Mouse (Mus musculus): Measurements from ENCODE around the gene Klk1b8.
"Not testable (repeated sequence)": the region's sequence is repeated elsewhere in the genome, so short reads cannot be mapped to it uniquely, and the experiment has no call there.

The Klk1b8 gene

GRCm38 (mm10) chr7:43950364-43950763 is at the start of gene Klk1b8:
Gene Klk1b8, plus strand, starts transcription at chr7:43950664.
- DNase-seq = no peak

- peak; percentile 20 for DNase-seq
Observed at GRCm38 (mm10) chr7:43914821-43915220, 35.6 kb upstream of the Klk1b8 start.

- DNase-seq = no peak
Observed at GRCm38 (mm10) chr7:43918426-43918825, 32.0 kb upstream of the Klk1b8 start.

GRCm38 (mm10) chr7:43918871-43919270 is 31.6 kb upstream of the Klk1b8 start:
- no peak for DNase-seq

GRCm38 (mm10) chr7:43919559-43920451 is 30.7 kb upstream of the Klk1b8 start:
- DNase-seq = peak; percentile 82

- DNase-seq = no peak
Observed at GRCm38 (mm10) chr7:43920582-43920981, 29.9 kb upstream of the Klk1b8 start.

GRCm38 (mm10) chr7:43921087-43921486 is 29.4 kb upstream of the Klk1b8 start:
- no peak for DNase-seq

GRCm38 (mm10) chr7:43921941-43922340 is 28.5 kb upstream of the Klk1b8 start:
- DNase-seq = no peak

- no peak for DNase-seq
Observed at GRCm38 (mm10) chr7:43925985-43926384, 24.5 kb upstream of the Klk1b8 start.

- DNase-seq = peak; percentile 53
Observed at GRCm38 (mm10) chr7:43928521-43928920, 21.9 kb upstream of the Klk1b8 start.

- DNase-seq = no peak
Observed at GRCm38 (mm10) chr7:43932337-43932736, 18.1 kb upstream of the Klk1b8 start.

GRCm38 (mm10) chr7:43933440-43933839 is 17.0 kb upstream of the Klk1b8 start, which contains the start of gene Klk15:
Gene Klk15, plus strand, starts transcription at chr7:43933740.
- no peak for DNase-seq

GRCm38 (mm10) chr7:43934747-43935146 is 15.7 kb upstream of the Klk1b8 start:
- DNase-seq = peak; percentile 42

GRCm38 (mm10) chr7:43936551-43936950 is 13.9 kb upstream of the Klk1b8 start:
- DNase-seq = no peak

GRCm38 (mm10) chr7:43942293-43942692 is 8.2 kb upstream of the Klk1b8 start:
- not testable (repeated sequence) for DNase-seq

- no peak for DNase-seq
Observed at GRCm38 (mm10) chr7:43944727-43945264, 5.7 kb upstream of the Klk1b8 start.

- peak; percentile 22 for DNase-seq
Observed at GRCm38 (mm10) chr7:43952703-43953102, 2.2 kb downstream of the Klk1b8 start.

- DNase-seq = no peak
Observed at GRCm38 (mm10) chr7:43966451-43966850, 16.0 kb downstream of the Klk1b8 start, which contains the start of gene Klk1b1. Gene Klk1b1, plus strand, starts transcription at chr7:43966751.

- DNase-seq = no peak
Observed at GRCm38 (mm10) chr7:43967058-43967457, 16.6 kb downstream of the Klk1b8 start.

GRCm38 (mm10) chr7:43967612-43968011 is 17.1 kb downstream of the Klk1b8 start:
- DNase-seq = no peak

GRCm38 (mm10) chr7:43975761-43976160 is 25.3 kb downstream of the Klk1b8 start, which contains the start of gene Klk1b9:
Gene Klk1b9, plus strand, starts transcription at chr7:43976061.
- DNase-seq = not testable (repeated sequence)

GRCm38 (mm10) chr7:43985657-43986056 is 35.2 kb downstream of the Klk1b8 start:
- DNase-seq = no peak

- DNase-seq = not testable (repeated sequence)
Observed at GRCm38 (mm10) chr7:43994821-43995220, 44.4 kb downstream of the Klk1b8 start.

- DNase-seq = not testable (repeated sequence)
Observed at GRCm38 (mm10) chr7:43995577-43995976, 45.1 kb downstream of the Klk1b8 start, which contains the start of gene Klk1b11. Gene Klk1b11, plus strand, starts transcription at chr7:43995877.

Data from kidney, postnatal 10 days (tissue).